ENCODE assay signal across 9 mouse cellular contexts in genomic region chr11:50589060-50589459, GRCm38 (mm10). TPM values are rescaled to one million over a fixed set of nuclear protein-coding genes. Genes with fewer than 3 reads are reported as not detected.
DNase-seq lines count a peak whose midpoint lies in the region; ATAC-seq and TF ChIP-seq lines count a peak whose summit lies in the region.
"Had no signal": no experiment of that assay in that cellular context is flagged by ENCODE, and none has a peak within 500 bp of the region (broad histone marks: within the 10 kb centered on the region; RNA-seq: fewer than 3 reads in every experiment).

No protein-coding gene starts in this region.

- no peak for TF ChIP-seq POLR2A in cerebellum, adult 2 months (IDR thresholded peaks at IDR 0.05; ENCODE audit: borderline replicate concordance, insufficient read depth, low read length)

- no peak for ATAC-seq in inflammation-experienced regulatory T-cells, adult 6 months

- intact Hi-C loops in left cerebral cortex, postnatal 4 days (cut with DNase I), result no loop called here
- intact Hi-C loops in gastrocnemius, postnatal 14 days (cut with DNase I; ENCODE audit: low total_unique reads), result no loop called here

- WGBS in cerebellum, adult 2 months, result 35% methylated on average over 11 of the region's 11 CpGs

- no peak overlapping the region for H3K27ac ChIP-seq in cerebellum, adult 2 months (ENCODE audit: insufficient read depth, low read length)
- H3K27ac ChIP-seq: liver, embryonic 13.5 days had no signal

- H3K4me3 ChIP-seq in cerebellum, adult 2 months (replicated peaks; ENCODE audit: insufficient read depth, low read depth, low read length), result no peak overlapping the region
- H3K4me3 ChIP-seq: liver, embryonic 13.5 days had no signal

- peak in 1 of 2 experiments; percentile 61 for DNase-seq in cerebellum, adult 2 months
- DNase-seq in cerebellum, adult 11-12 months, result no peak
- peak; percentile 53 for DNase-seq in left cerebral cortex, postnatal 4 days
- DNase-seq in left cerebral cortex, adult 11 months (ENCODE audit: low spot score), result no peak
- peak; percentile 27 for DNase-seq in adrenal gland, adult 2 months
- peak; percentile 40 for DNase-seq in gastrocnemius, postnatal 14 days
- peak; percentile 50 for DNase-seq in naive thymus-derived CD4-positive, alpha-beta T cell, adult 2 months (ENCODE audit: low read depth)
- DNase-seq: liver, embryonic 13.5 days had no signal

- H3K27me3 ChIP-seq in cerebellum, adult 2 months (ENCODE audit: control insufficient read depth, insufficient read depth, low read length), result no peaks in the 10 kb centered on the region
- H3K27me3 ChIP-seq: liver, embryonic 13.5 days had no signal

- TF ChIP-seq CTCF in cerebellum, adult 2 months (IDR thresholded peaks at IDR 0.05; ENCODE audit: borderline replicate concordance, insufficient read depth, low read depth, low read length), result peak; percentile 67

- no peaks in the 10 kb centered on the region for H3K4me1 ChIP-seq in cerebellum, adult 2 months (ENCODE audit: control insufficient read depth, insufficient read depth, low read length)
- H3K4me1 ChIP-seq: liver, embryonic 13.5 days had no signal

RNA-seq across cellular contexts. Expression of gene Adamts2, which starts 12.8 kb away (rescaled TPM):
- 21.1 and 21.7 TPM in 2 replicates for polyA plus RNA-seq in cerebellum, adult 2 months (2012; rRNA removed)
- 10 to 100 TPM in 1 of 2 experiments, 1 to 10 TPM in 1; 9.6 to 10.2 TPM for total RNA-seq in left cerebral cortex, postnatal 4 days (2021)
- 1 to 10 TPM; 4.4 to 9.1 TPM for total RNA-seq in adrenal gland, adult 2 months (2021)
- 10.0 and 10.8 TPM in 2 replicates for polyA plus RNA-seq in adrenal gland, adult 2 months (2012; rRNA removed)
- 10 to 100 TPM; 19.0 to 26.6 TPM for total RNA-seq in gastrocnemius, postnatal 14 days (2021)
- not detected for polyA plus RNA-seq in inflammation-experienced regulatory T-cells, adult 6 months (2017; shearing (Covaris generic))

Comparison
In these comparisons a context has a peak if more than half of its experiments do, and no peak if none do; other contexts are left out.
1. DNase-seq: peak in left cerebral cortex, postnatal 4 days (single experiment), adrenal gland, adult 2 months (single experiment), gastrocnemius, postnatal 14 days (single experiment) and naive thymus-derived CD4-positive, alpha-beta T cell, adult 2 months (single experiment); none in cerebellum, adult 11-12 months (single experiment) and left cerebral cortex, adult 11 months (single experiment).